Mouse (Mus musculus) spleen, adult 2 months (tissue): Measurements from ENCODE around the gene Npas3. TPM values are rescaled to one million over a fixed set of nuclear protein-coding genes. Genes with fewer than 3 reads are reported as not detected.

Experiments
- DNase-seq, 2 experiments: peaks; one replicate each; pipeline versions ENCODE4 v3.0.0 to v3.0.0-alpha.2; 2012 to 2021; ENCODE audit warnings: low spot score in 2 of 2, low read depth in 1 of 2
- H3K27ac ChIP-seq: fragments of 200-500 bp; 2 replicates; pipeline ENCODE4 v1.5.1; 2012; ENCODE audit warnings: low read length, inconsistent platforms; ENCODE audit not compliant: insufficient read depth
- H3K27me3 ChIP-seq: fragments of 200-500 bp; 2 replicates; pipeline ENCODE4 v1.6.1; 2012; ENCODE audit warnings: mild to moderate bottlenecking, moderate library complexity, low read length, inconsistent platforms; ENCODE audit not compliant: control insufficient read depth, insufficient read depth
- H3K36me3 ChIP-seq: fragments of 200-500 bp; 2 replicates; pipeline ENCODE4 v1.6.1; 2012; ENCODE audit warnings: mild to moderate bottlenecking, low read length, inconsistent platforms; ENCODE audit not compliant: control insufficient read depth, insufficient read depth
- H3K4me1 ChIP-seq: fragments of 200-500 bp; 2 replicates; pipeline ENCODE4 v1.6.1; 2011; ENCODE audit warnings: inconsistent platforms; ENCODE audit not compliant: control insufficient read depth, insufficient read depth, insufficient read length
- H3K4me3 ChIP-seq: fragments of 200-500 bp; 2 replicates; pipeline ENCODE4 v1.5.1; 2011; ENCODE audit warnings: mild to moderate bottlenecking, inconsistent platforms; ENCODE audit not compliant: insufficient read depth, insufficient read length; ENCODE audit errors: extremely low read depth
- CTCF ChIP-seq: fragments of 200-500 bp; IDR thresholded peaks from 2 replicates; pipeline ENCODE4 v1.5.1; 2011; ENCODE audit warnings: mild to moderate bottlenecking, inconsistent platforms; ENCODE audit not compliant: insufficient read depth, insufficient read length, insufficient replicate concordance; ENCODE audit errors: extremely low read depth
- POLR2A ChIP-seq: fragments of 200-500 bp; IDR thresholded peaks from 2 replicates; pipeline ENCODE4 v1.6.1; 2011; ENCODE audit warnings: low read depth, low read length, inconsistent platforms
- WGBS: fragments of 180-500 bp; shearing (Covaris S2); methylation state at CpG from one replicate; pipeline ENCODE4 v1.1.7; 2018; 5-methylcytosine and 5-hydroxymethylcytosine counted together
- polyA plus RNA-seq: library from polyadenylated mRNA; depleted of rRNA; stranded (reverse); fragments of >200 nt; gene quantifications from 2 replicates; pipeline ENCODE4 v1.2.3, GENCODE M21; 2012

Gene Npas3
- polyA plus RNA-seq, 1 experiment: 0.26 TPM

GRCm38 (mm10) chr12:53801831-53802230 is 553.4 kb downstream of the Npas3 start:
- 86% methylated on average over 6 of the region's 6 CpGs for WGBS
- DNase-seq: no peak
- Histone ChIP-seq H3K4me1 (no peaks in the 10 kb centered on the region), H3K36me3 (no peaks in the 10 kb centered on the region), H3K27ac (no peak overlapping the region), H3K27me3 (no peaks in the 10 kb centered on the region), H3K4me3 (no peak overlapping the region)
- TF ChIP-seq CTCF (no peak), POLR2A (no peak)

- Histone ChIP-seq H3K36me3 (no peaks in the 10 kb centered on the region), H3K4me1 (no peaks in the 10 kb centered on the region), H3K27ac (no peak overlapping the region), H3K4me3 (no peak overlapping the region), H3K27me3 (no peaks in the 10 kb centered on the region)
- TF ChIP-seq POLR2A (no peak), CTCF (no peak)
- no peak for DNase-seq
- 86% methylated on average over 7 of the region's 7 CpGs for WGBS
Observed at GRCm38 (mm10) chr12:53802381-53802780, 553.9 kb downstream of the Npas3 start.

- no peak for TF ChIP-seq POLR2A
- TF ChIP-seq CTCF: no peak
- H3K4me3 ChIP-seq: no peak overlapping the region
- WGBS: 92% methylated on average over 2 of the region's 2 CpGs
Observed at GRCm38 (mm10) chr12:53810081-53810480, 561.6 kb downstream of the Npas3 start.

GRCm38 (mm10) chr12:53814291-53814690 is 565.8 kb downstream of the Npas3 start:
- WGBS: 88% methylated on average over 7 of the region's 7 CpGs
- Histone ChIP-seq H3K27me3 (no peaks in the 10 kb centered on the region), H3K27ac (no peak overlapping the region), H3K4me3 (no peak overlapping the region), H3K4me1 (no peaks in the 10 kb centered on the region), H3K36me3 (no peaks in the 10 kb centered on the region)
- TF ChIP-seq POLR2A (no peak), CTCF (no peak)
- no peak for DNase-seq

More at GRCm38 (mm10) chr12:53810081-53810480, 561.6 kb downstream of the Npas3 start:
- no peaks in the 10 kb centered on the region for H3K4me1 ChIP-seq
- H3K36me3 ChIP-seq: no peaks in the 10 kb centered on the region
- DNase-seq: no peak
- H3K27ac ChIP-seq: no peak overlapping the region
- H3K27me3 ChIP-seq: no peaks in the 10 kb centered on the region

GRCm38 (mm10) chr12:53819982-53820381 is 571.5 kb downstream of the Npas3 start:
- no peaks in the 10 kb centered on the region for H3K4me1 ChIP-seq
- TF ChIP-seq CTCF: no peak
- WGBS: 90% methylated on average over 4 of the region's 4 CpGs
- H3K27ac ChIP-seq: no peak overlapping the region
- no peaks in the 10 kb centered on the region for H3K36me3 ChIP-seq
- no peaks in the 10 kb centered on the region for H3K27me3 ChIP-seq
- no peak overlapping the region for H3K4me3 ChIP-seq
- DNase-seq: no peak

- no peak overlapping the region for H3K4me3 ChIP-seq
- no peak for DNase-seq
- no peaks in the 10 kb centered on the region for H3K36me3 ChIP-seq
- no peaks in the 10 kb centered on the region for H3K27me3 ChIP-seq
- WGBS: 79% methylated on average over 4 of the region's 4 CpGs
- no peak for TF ChIP-seq CTCF
- no peak for TF ChIP-seq POLR2A
- no peaks in the 10 kb centered on the region for H3K4me1 ChIP-seq
- H3K27ac ChIP-seq: no peak overlapping the region
Observed at GRCm38 (mm10) chr12:53822881-53823280, 574.4 kb downstream of the Npas3 start.

GRCm38 (mm10) chr12:53825251-53825650 is 576.8 kb downstream of the Npas3 start:
- no peak overlapping the region for H3K27ac ChIP-seq

More at GRCm38 (mm10) chr12:53825251-53825650, 576.8 kb downstream of the Npas3 start:
- Histone ChIP-seq H3K36me3 (no peaks in the 10 kb centered on the region), H3K4me3 (no peak overlapping the region), H3K4me1 (no peaks in the 10 kb centered on the region), H3K27me3 (no peaks in the 10 kb centered on the region)
- DNase-seq: no peak
- TF ChIP-seq POLR2A (no peak), CTCF (no peak)
